Mouse (Mus musculus) cortical plate, adult 2 months (tissue): ENCODE data around the gene Cngb1.

Source experiments
- CTCF ChIP-seq: fragments of 200-500 bp; IDR thresholded peaks from 2 replicates; pipeline ENCODE4 v1.5.1; 2011; ENCODE audit warnings: mild to moderate bottlenecking, control low read depth, low read length; ENCODE audit not compliant: insufficient read depth; ENCODE audit errors: extremely low read depth
- POLR2A ChIP-seq: fragments of 200-500 bp; IDR thresholded peaks from 2 replicates; pipeline ENCODE4 v1.6.1; 2011; ENCODE audit warnings: mild to moderate bottlenecking, low read length, control low read depth; ENCODE audit not compliant: insufficient read depth; ENCODE audit errors: extremely low read depth

GRCm38 (mm10) chr8:95330367-95330766 lies 24.0 kb upstream of the Cngb1 start:
- TF ChIP-seq CTCF (no peak), POLR2A (no peak)
